Mouse (Mus musculus) E14TG2a.4 (cell line): ENCODE data around the gene Tpcn1.

ENCODE experiments used
- CTCF ChIP-seq: conservative IDR thresholded peaks from 2 replicates; pipeline ENCODE4 v1.5.1; 2014; ENCODE audit warnings: low read length
- NANOG ChIP-seq: IDR thresholded peaks from 2 replicates; pipeline ENCODE4 v1.6.1; 2014; ENCODE audit warnings: borderline replicate concordance, low read length, mixed read lengths
- POU5F1 ChIP-seq: IDR thresholded peaks from 2 replicates; pipeline ENCODE4 v1.6.1; 2014; ENCODE audit warnings: low read length, borderline replicate concordance

DNA sequence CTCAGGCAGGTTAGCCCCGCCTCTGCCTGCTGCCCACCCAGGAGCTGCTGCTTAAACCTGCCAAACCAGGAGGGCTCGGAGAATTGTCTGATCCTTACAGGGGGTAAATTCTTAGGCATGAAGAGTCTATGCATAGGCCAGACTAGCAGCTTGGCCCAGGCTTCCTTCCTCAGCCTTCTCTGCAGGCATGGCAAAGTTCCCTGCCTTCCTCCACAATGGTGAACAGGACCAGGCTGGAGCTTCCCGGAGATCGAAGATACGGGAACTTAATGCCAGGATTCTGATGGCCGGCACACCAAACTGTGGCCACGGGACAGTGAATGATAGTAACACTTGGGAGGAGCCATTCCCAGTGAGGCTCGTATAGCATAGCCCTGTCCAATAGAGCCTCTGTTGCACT, 30.4 kb downstream of the Tpcn1 start:
- TF ChIP-seq CTCF (no peak), NANOG (no peak), POU5F1 (no peak)
